Mouse (Mus musculus) CH12.LX (cell line): ENCODE measurements around the gene Sord.

Experiments used
- CHD1 ChIP-seq: IDR thresholded peaks from 2 replicates; pipeline ENCODE4 v1.6.1; 2012; ENCODE audit warnings: low read depth, low read length, improper control_type of control experiment, inconsistent platforms
- CHD2 ChIP-seq: IDR thresholded peaks from 2 replicates; pipeline ENCODE4 v1.6.1; 2011; ENCODE audit warnings: low read length, improper control_type of control experiment
- CTCF ChIP-seq, 2 experiments: IDR thresholded peaks in 1 of 2; conservative IDR thresholded peaks in 1 of 2; 2 replicates each; pipeline ENCODE4 v1.5.1; 2011 to 2012; ENCODE audit warnings: low read depth in 2 of 2, low read length in 2 of 2, improper control_type of control experiment in 1 of 2, inconsistent platforms in 1 of 2, mild to moderate bottlenecking in 1 of 2, moderate library complexity in 1 of 2
- E2F4 ChIP-seq: IDR thresholded peaks from 2 replicates; pipeline ENCODE4 v1.6.1; 2011; ENCODE audit warnings: low read depth, low read length, improper control_type of control experiment; ENCODE audit not compliant: insufficient replicate concordance
- EP300 ChIP-seq: IDR thresholded peaks from 2 replicates; pipeline ENCODE4 v1.6.1; 2011; ENCODE audit warnings: low read length, improper control_type of control experiment
- HCFC1 ChIP-seq: IDR thresholded peaks from 2 replicates; pipeline ENCODE4 v1.6.1; 2012; ENCODE audit warnings: low read depth, mild to moderate bottlenecking, inconsistent platforms, low read length, improper control_type of control experiment
- MXI1 ChIP-seq: IDR thresholded peaks from 2 replicates; pipeline ENCODE4 v1.6.1; 2011; ENCODE audit warnings: mild to moderate bottlenecking, low read depth, low read length, improper control_type of control experiment
- POLR2A ChIP-seq: IDR thresholded peaks from 2 replicates; pipeline ENCODE4 v1.6.1; 2011; ENCODE audit warnings: low read depth, mild to moderate bottlenecking, improper control_type of control experiment, low read length
- SIN3A ChIP-seq: IDR thresholded peaks from 2 replicates; pipeline ENCODE4 v1.6.1; 2012; ENCODE audit warnings: low read length, improper control_type of control experiment, inconsistent platforms
- UBTF ChIP-seq: IDR thresholded peaks from 2 replicates; pipeline ENCODE4 v1.6.1; 2012; ENCODE audit warnings: low read depth, mild to moderate bottlenecking, inconsistent platforms, low read length, improper control_type of control experiment, moderate library complexity

- no peak for TF ChIP-seq CTCF (conservative IDR thresholded peaks at IDR 0.05 in 1 of 2, IDR thresholded peaks at IDR 0.05 in 1 of 2; ENCODE audit: low read depth in 2 of 2, low read length in 2 of 2)
- TF ChIP-seq CHD1, result no peak
- TF ChIP-seq POLR2A, result no peak
- TF ChIP-seq E2F4, result no peak
- no peak for TF ChIP-seq HCFC1
- no peak for TF ChIP-seq UBTF
- TF ChIP-seq CHD2, result peak; percentile 78
- no peak for TF ChIP-seq EP300
- no peak for TF ChIP-seq SIN3A
- no peak for TF ChIP-seq MXI1
Observed at GRCm38 (mm10) chr2:122300656-122301020, 66.1 kb downstream of the Sord start.
